24 mouse cellular contexts compared by ENCODE assay signal in genomic region chr1:187228414-187229146, GRCm38 (mm10). TPM values are rescaled to one million over a fixed set of nuclear protein-coding genes. Genes with fewer than 3 reads are reported as not detected.
DNase-seq lines count a peak whose midpoint lies in the region; ATAC-seq and TF ChIP-seq lines count a peak whose summit lies in the region.
"Had no signal": no experiment of that assay in that cellular context is flagged by ENCODE, and none has a peak within 500 bp of the region (broad histone marks: within the 10 kb centered on the region; RNA-seq: fewer than 3 reads in every experiment).

No protein-coding gene starts in this region.

- ATAC-seq in granulocyte monocyte progenitor cell, adult 5-6 weeks (replicated peaks; ENCODE audit: poor library complexity, severe bottlenecking) = peak; percentile 87
- ATAC-seq in megakaryocyte, adult 5-6 weeks (ENCODE audit: poor library complexity, severe bottlenecking) = peak; percentile 82
- peak; percentile 55 for ATAC-seq in stomach, postnatal 0 days (ENCODE audit: low FRiP score, low TSS enrichment)
- ATAC-seq in midbrain, postnatal 0 days (ENCODE audit: low FRiP score) = no peak
- ATAC-seq: liver, embryonic 12.5 days had no signal

- H3K9ac ChIP-seq in stomach, postnatal 0 days (ENCODE audit: low read length) = no peak overlapping the region
- no peak overlapping the region for H3K9ac ChIP-seq in midbrain, postnatal 0 days (replicated peaks; ENCODE audit: low read length, poor library complexity, severe bottlenecking)
- H3K9ac ChIP-seq: embryonic facial prominence, embryonic 12.5 days; hindbrain, embryonic 12.5 days; liver, embryonic 12.5 days; lung, embryonic 14.5 days; neural tube, embryonic 13.5 days had no signal

- H3K4me2 ChIP-seq in stomach, postnatal 0 days (replicated peaks; ENCODE audit: low read depth) = no peak overlapping the region
- H3K4me2 ChIP-seq in midbrain, postnatal 0 days (ENCODE audit: low read depth, low read length, poor library complexity, severe bottlenecking) = no peak overlapping the region
- H3K4me2 ChIP-seq: embryonic facial prominence, embryonic 12.5 days; hindbrain, embryonic 12.5 days; liver, embryonic 12.5 days; lung, embryonic 14.5 days; neural tube, embryonic 13.5 days had no signal

- H3K4me3 ChIP-seq in thymus, adult 2 months (ENCODE audit: control insufficient read depth, insufficient read depth, low read length) = no peak overlapping the region
- no peak overlapping the region for H3K4me3 ChIP-seq in stomach, postnatal 0 days (ENCODE audit: low read depth, low read length)
- H3K4me3 ChIP-seq in midbrain, postnatal 0 days (ENCODE audit: low read depth, low read length) = no peak overlapping the region
- H3K4me3 ChIP-seq: embryonic facial prominence, embryonic 12.5 days; hindbrain, embryonic 12.5 days; liver, embryonic 12.5 days; neural tube, embryonic 13.5 days had no signal

- TF ChIP-seq EP300 in stomach, postnatal 0 days (optimal IDR thresholded peaks at IDR 0.05) = no peak

- H3K27me3 ChIP-seq in thymus, adult 2 months (ENCODE audit: control insufficient read depth, insufficient read depth, low read length) = no peaks in the 10 kb centered on the region
- H3K27me3 ChIP-seq in stomach, postnatal 0 days (ENCODE audit: control insufficient read depth, insufficient read depth, low read length) = no peaks in the 10 kb centered on the region
- no peaks in the 10 kb centered on the region for H3K27me3 ChIP-seq in midbrain, postnatal 0 days (ENCODE audit: insufficient read depth, low read length)
- H3K27me3 ChIP-seq: embryonic facial prominence, embryonic 12.5 days; hindbrain, embryonic 12.5 days; liver, embryonic 12.5 days; neural tube, embryonic 13.5 days had no signal

- no peak for TF ChIP-seq CTCF in thymus, adult 2 months (IDR thresholded peaks at IDR 0.05; ENCODE audit: borderline replicate concordance, control insufficient read depth, extremely low read depth, insufficient read depth, low read length, poor library complexity)
- no peak for TF ChIP-seq CTCF in stomach, postnatal 0 days (IDR thresholded peaks at IDR 0.05; ENCODE audit: low read depth)
- no peak for TF ChIP-seq CTCF in midbrain, postnatal 0 days (IDR thresholded peaks at IDR 0.05)

- peaks cover 16% of the 10 kb centered on the region for H3K36me3 ChIP-seq in thymus, adult 2 months (ENCODE audit: control insufficient read depth, insufficient read depth, low read length)
- no peaks in the 10 kb centered on the region for H3K36me3 ChIP-seq in stomach, postnatal 0 days (ENCODE audit: control insufficient read depth, insufficient read depth, low read length)
- no peaks in the 10 kb centered on the region for H3K36me3 ChIP-seq in midbrain, postnatal 0 days (ENCODE audit: insufficient read depth, low read length)

- peak; percentile 6 for DNase-seq in thymus, postnatal 0 days (ENCODE audit: low spot score)
- no peak for DNase-seq in thymus, adult 2 months
- DNase-seq in stomach, postnatal 0 days (ENCODE audit: low spot score) = no peak
- DNase-seq in neural tube, embryonic 10.5 days (ENCODE audit: extremely low spot score, low spot score) = no peak
- DNase-seq in midbrain, postnatal 0 days (ENCODE audit: low spot score) = no peak
- no peak for DNase-seq in kidney, postnatal 10 days
- DNase-seq: adrenal gland, postnatal 10 days; B cell, adult 2 months; cerebellum, adult 11-12 months; cerebellum, postnatal 25 days; gastrocnemius, postnatal 14 days; kidney, adult 11 months; kidney, postnatal 25 days; lung, embryonic 14.5 days; lung, postnatal 4 days; midbrain, embryonic 14.5 days; right cerebral cortex, postnatal 4 days had no signal

- no peaks in the 10 kb centered on the region for H3K9me3 ChIP-seq in stomach, postnatal 0 days (ENCODE audit: control insufficient read depth, low read length)
- H3K9me3 ChIP-seq in midbrain, postnatal 0 days (ENCODE audit: low read length) = no peaks in the 10 kb centered on the region
- H3K9me3 ChIP-seq: embryonic facial prominence, embryonic 12.5 days; G1E; hindbrain, embryonic 12.5 days; liver, embryonic 12.5 days; neural tube, embryonic 13.5 days had no signal

- H3K27ac ChIP-seq in thymus, adult 2 months (ENCODE audit: control insufficient read depth, insufficient read depth, low read length) = no peak overlapping the region
- H3K27ac ChIP-seq in stomach, postnatal 0 days (replicated peaks) = no peak overlapping the region
- no peak overlapping the region for H3K27ac ChIP-seq in midbrain, postnatal 0 days (ENCODE audit: low read depth, low read length)
- H3K27ac ChIP-seq: embryonic facial prominence, embryonic 12.5 days; hindbrain, embryonic 12.5 days; liver, embryonic 12.5 days; neural tube, embryonic 13.5 days had no signal

- H3K4me1 ChIP-seq in thymus, adult 2 months (replicated peaks; ENCODE audit: control insufficient read depth, insufficient read depth, low read length) = no peaks in the 10 kb centered on the region
- H3K4me1 ChIP-seq in stomach, postnatal 0 days (replicated peaks; ENCODE audit: control insufficient read depth, insufficient read depth) = no peaks in the 10 kb centered on the region
- no peaks in the 10 kb centered on the region for H3K4me1 ChIP-seq in midbrain, postnatal 0 days (ENCODE audit: insufficient read depth, low read length)
- H3K4me1 ChIP-seq: hindbrain, embryonic 12.5 days had no signal

- no peak for TF ChIP-seq POLR2A in thymus, adult 2 months (IDR thresholded peaks at IDR 0.05; ENCODE audit: control insufficient read depth, extremely low read depth, insufficient read depth, low read length, poor library complexity)

- WGBS in thymus, adult 2 months = 68% methylated on average over 13 of the region's 13 CpGs
- WGBS in stomach, postnatal 0 days = 61% methylated on average over 13 of the region's 13 CpGs
- WGBS in midbrain, postnatal 0 days = 91% methylated on average over 13 of the region's 13 CpGs

RNA-seq across cellular contexts. Expression of gene Gpatch2, which starts 13.3 kb away (rescaled TPM):
- 13.9 and 17.2 TPM in 2 replicates for polyA plus RNA-seq in thymus, postnatal 0 days (2015; fragmentation: Nextera tagmentation; extraction: Ambion mirVana)
- 11.1 and 13.0 TPM in 2 replicates for polyA plus RNA-seq in thymus, adult 2 months (2012; rRNA removed)
- 10.6 and 11.2 TPM in 2 replicates for total RNA-seq in granulocyte monocyte progenitor cell, adult 5-6 weeks (2014; fragmentation: Nextera tagmentation)
- total RNA-seq in granulocyte monocyte progenitor cell, adult 5-6 weeks (2017) = 13.3 and 18.6 TPM in 2 replicates
- 6.8 and 7.8 TPM in 2 replicates for total RNA-seq in megakaryocyte, adult 5-6 weeks (2015)
- 15.5 and 16.6 TPM in 2 replicates for total RNA-seq in megakaryocyte, adult 5-6 weeks (2017)
- polyA plus RNA-seq in stomach, postnatal 0 days (2015; fragmentation: Nextera tagmentation; extraction: Ambion mirVana) = 8.3 and 9.2 TPM in 2 replicates
- total RNA-seq in midbrain, postnatal 0 days (2014; rRNA removed) = 20.5 and 25.3 TPM in 2 replicates
- polyA plus RNA-seq in midbrain, postnatal 0 days (2015; fragmentation: Nextera tagmentation; extraction: Ambion mirVana) = 11.6 and 15.0 TPM in 2 replicates

RNA-seq across cellular contexts. Expression of gene Spata17, which starts 13.3 kb away (rescaled TPM):
- 0.21 and 0.31 TPM in 2 replicates for polyA plus RNA-seq in thymus, postnatal 0 days (2015; fragmentation: Nextera tagmentation; extraction: Ambion mirVana)
- 0.05 and 0.23 TPM in 2 replicates for polyA plus RNA-seq in thymus, adult 2 months (2012; rRNA removed)
- not detected in 2 replicates for total RNA-seq in granulocyte monocyte progenitor cell, adult 5-6 weeks (2014; fragmentation: Nextera tagmentation)
- 0.62 TPM in 1 of 2 replicates, not detected in the other for total RNA-seq in granulocyte monocyte progenitor cell, adult 5-6 weeks (2017)
- not detected in 2 replicates for total RNA-seq in megakaryocyte, adult 5-6 weeks (2015)
- not detected in 2 replicates for total RNA-seq in megakaryocyte, adult 5-6 weeks (2017)
- 0.22 and 0.25 TPM in 2 replicates for polyA plus RNA-seq in stomach, postnatal 0 days (2015; fragmentation: Nextera tagmentation; extraction: Ambion mirVana)
- 1.2 TPM in 1 of 2 replicates, not detected in the other for total RNA-seq in midbrain, postnatal 0 days (2014; rRNA removed)
- 0.61 and 1.3 TPM in 2 replicates for polyA plus RNA-seq in midbrain, postnatal 0 days (2015; fragmentation: Nextera tagmentation; extraction: Ambion mirVana)
- total RNA-seq: gastrocnemius, postnatal 14 days had no signal
- polyA plus RNA-seq: G1E had no signal
